Mouse (Mus musculus) liver, postnatal 0 days (tissue): ENCODE measurements around the gene Slc7a1. TPM values are rescaled to one million over a fixed set of nuclear protein-coding genes. Genes with fewer than 3 reads are reported as not detected.

Experiments used
- ATAC-seq: fragments of 200-750 bp; cut with Nextera tagmentation; 2 replicates; pipeline ENCODE4 v1.8.0; 2017; ENCODE audit warnings: mild to moderate bottlenecking, moderate library complexity
- DNase-seq: peaks from one replicate; pipeline ENCODE4 v3.0.0-alpha.2; 2016
- H3K27ac ChIP-seq: fragments of 300-500 bp; sonication (generic); 2 replicates; pipeline ENCODE4 v1.5.1; 2014; ENCODE audit warnings: antibody characterized with exemption, moderate library complexity, mild to moderate bottlenecking, low read depth
- H3K27me3 ChIP-seq: fragments of 300-500 bp; sonication (generic); 2 replicates; pipeline ENCODE4 v1.6.1; 2014; ENCODE audit warnings: low read length, control low read depth, mixed read lengths; ENCODE audit not compliant: insufficient read depth
- H3K36me3 ChIP-seq: fragments of 300-500 bp; sonication (generic); replicated peaks from 2 replicates; pipeline ENCODE4 v1.6.1; 2014; ENCODE audit warnings: mild to moderate bottlenecking, control low read depth, low read length, moderate library complexity, mixed read lengths; ENCODE audit not compliant: insufficient read depth
- H3K4me1 ChIP-seq: fragments of 300-500 bp; sonication (generic); 2 replicates; pipeline ENCODE4 v1.6.1; 2014; ENCODE audit warnings: antibody characterized with exemption, mild to moderate bottlenecking, control low read depth; ENCODE audit not compliant: insufficient read depth
- H3K4me2 ChIP-seq: fragments of 300-500 bp; sonication (generic); 2 replicates; pipeline ENCODE4 v1.6.1; 2014; ENCODE audit warnings: low read depth, mild to moderate bottlenecking, low read length, moderate library complexity, mixed read lengths
- H3K4me3 ChIP-seq: fragments of 300-500 bp; sonication (generic); 2 replicates; pipeline ENCODE4 v1.5.1; 2014; ENCODE audit warnings: low read depth, low read length
- H3K9ac ChIP-seq: fragments of 300-500 bp; sonication (generic); replicated peaks from 2 replicates; pipeline ENCODE4 v1.6.1; 2014; ENCODE audit warnings: mild to moderate bottlenecking, moderate library complexity
- H3K9me3 ChIP-seq: fragments of 300-500 bp; sonication (generic); 2 replicates; pipeline ENCODE4 v1.6.1; 2016; ENCODE audit warnings: mild to moderate bottlenecking, control low read depth, low read length, mixed read lengths
- CTCF ChIP-seq: sonication (generic); IDR thresholded peaks from 2 replicates; pipeline ENCODE4 v1.5.1; 2016; ENCODE audit warnings: antibody characterized with exemption, low read depth
- EP300 ChIP-seq: IDR thresholded peaks from 2 replicates; pipeline ENCODE4 v1.6.1; 2016; ENCODE audit warnings: antibody characterized with exemption, low read depth, mild to moderate bottlenecking
- WGBS: fragments of 180-500 bp; shearing (Covaris S2); extraction: QIAGEN DNeasy Blood & Tissue Kit; methylation state at CpG from one replicate; pipeline ENCODE4 v1.1.7; 2014; ENCODE audit not compliant: insufficient replicate concordance; 5-methylcytosine and 5-hydroxymethylcytosine counted together
- polyA plus RNA-seq: library from polyadenylated mRNA; unstranded; fragments of >200 nt; fragmentation: Nextera tagmentation; extraction: Ambion mirVana; gene quantifications from 2 replicates; pipeline ENCODE4 v1.2.1, GENCODE M21; 2015

Gene Slc7a1
- polyA plus RNA-seq, 1 experiment from 2014 or later: 6.5 TPM

DNA sequence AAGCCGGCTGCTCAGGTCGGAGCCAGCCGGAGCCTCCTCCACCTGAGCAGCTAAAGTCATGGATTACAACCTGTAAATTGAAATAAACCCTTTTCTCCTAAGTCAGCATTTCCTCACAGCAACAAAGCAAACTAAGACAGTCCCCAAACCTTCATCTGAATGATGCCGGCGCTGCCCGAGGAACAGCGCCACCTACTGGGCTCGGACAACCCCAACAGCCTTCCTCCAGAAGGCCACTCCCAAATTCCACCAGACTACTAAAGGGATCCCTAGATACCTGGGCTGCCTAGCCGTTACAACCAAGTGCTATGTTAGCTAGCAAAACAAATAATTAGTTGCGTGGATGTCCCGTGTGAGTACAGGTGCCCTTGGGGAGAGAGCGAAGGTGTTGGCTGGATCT lies 24.2 kb downstream of the Slc7a1 start:
- Histone ChIP-seq H3K4me3 (no peak overlapping the region), H3K9ac (no peak overlapping the region), H3K27ac (no peak overlapping the region), H3K36me3 (peaks cover 3% of the 10 kb centered on the region; the same call in 1 of the 2 replicates), H3K9me3 (peaks cover 3% of the 10 kb centered on the region; the same call in 1 of the 2 replicates), H3K27me3 (no peaks in the 10 kb centered on the region), H3K4me2 (no peak overlapping the region), H3K4me1 (0 out of 2 replicates have a peak, but pooled peaks cover 2% of the 10 kb centered on the region)
- peak; percentile 53 for TF ChIP-seq CTCF
- no peak for TF ChIP-seq EP300
- WGBS: 86% methylated on average over 12 of the region's 12 CpGs
- ATAC-seq (no peak), DNase-seq (no peak)

DNA sequence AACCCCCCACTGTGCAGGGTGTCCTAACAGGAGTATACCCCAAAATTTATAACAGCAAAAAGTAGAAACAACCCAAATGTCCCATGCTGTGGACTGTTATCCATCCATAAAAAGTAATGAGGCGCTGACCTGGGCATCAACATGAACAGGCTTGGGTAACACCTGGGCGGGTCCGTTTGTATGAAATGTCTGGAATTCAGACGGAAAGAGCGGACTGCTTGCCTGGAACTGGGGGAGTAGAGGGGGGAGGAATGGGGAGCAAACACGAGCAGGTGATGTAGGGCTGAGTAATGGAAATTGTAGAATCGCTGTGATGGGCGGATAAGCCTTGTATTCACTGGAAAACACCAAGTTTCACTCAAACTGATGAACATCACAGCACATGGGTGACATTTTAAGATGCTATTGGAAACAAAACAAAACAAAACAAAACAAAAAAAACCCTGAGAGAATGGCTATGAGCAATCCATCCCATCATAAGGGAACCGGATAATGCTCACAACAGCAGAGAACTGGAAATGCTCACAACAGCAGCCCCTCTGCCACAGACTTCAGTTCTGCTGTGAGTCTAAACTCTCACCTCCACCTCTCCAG lies 26.5 kb downstream of the Slc7a1 start:
- ATAC-seq (no peak), DNase-seq (no peak)
- Histone ChIP-seq H3K9ac (no peak overlapping the region), H3K27ac (no peak overlapping the region), H3K4me1 (0 out of 2 replicates have a peak, but pooled peaks cover 2% of the 10 kb centered on the region), H3K27me3 (no peaks in the 10 kb centered on the region), H3K4me2 (no peak overlapping the region), H3K36me3 (peaks cover 3% of the 10 kb centered on the region; the same call in 1 of the 2 replicates), H3K9me3 (peaks cover 3% of the 10 kb centered on the region; the same call in 1 of the 2 replicates), H3K4me3 (no peak overlapping the region)
- TF ChIP-seq CTCF: no peak
- no peak for TF ChIP-seq EP300
- WGBS: 81% methylated on average over 9 of the region's 9 CpGs

DNA sequence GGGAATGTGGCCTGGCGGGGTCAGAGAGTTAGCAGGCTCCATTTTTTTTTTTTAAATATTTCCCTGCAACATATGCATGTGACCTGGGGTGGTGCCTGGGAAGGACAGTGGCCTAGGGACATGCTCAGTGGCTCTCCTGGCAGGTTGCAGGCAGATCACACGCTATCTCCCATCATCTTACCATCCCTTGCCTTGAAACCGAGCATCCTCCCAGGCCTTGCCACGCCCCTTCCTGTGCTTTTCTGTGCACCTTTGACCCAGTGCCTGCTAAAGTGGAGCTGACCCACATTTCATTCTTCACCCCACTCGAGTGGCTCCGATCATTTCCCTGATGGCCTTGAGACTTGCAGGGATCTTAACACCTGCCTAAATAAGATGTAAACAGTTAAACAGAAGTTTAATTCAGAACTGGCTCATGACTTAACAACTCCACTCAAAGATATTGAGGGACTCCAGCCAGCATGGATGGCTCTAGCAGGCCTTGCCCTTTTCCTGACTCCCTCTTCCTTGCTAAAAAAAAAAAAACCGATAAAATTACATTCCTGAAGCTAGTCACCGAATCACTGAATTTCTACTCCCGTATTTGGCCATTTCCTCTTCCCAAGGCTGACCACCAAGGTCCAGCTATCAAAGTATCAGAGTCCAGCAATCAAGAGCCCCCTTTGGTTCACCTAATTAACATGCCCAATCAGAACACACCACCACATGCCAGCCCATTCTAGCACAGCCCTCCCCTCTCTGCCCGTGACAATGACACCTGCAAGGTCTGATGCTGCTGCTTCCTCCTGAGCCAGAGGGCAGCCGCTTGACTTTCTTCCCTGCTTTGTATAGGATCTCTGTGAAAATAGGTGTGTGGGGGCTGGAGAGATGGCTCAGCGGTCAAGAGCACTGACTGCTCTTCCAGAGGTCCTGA lies 27.4 kb downstream of the Slc7a1 start:
- ATAC-seq: no peak
- Histone ChIP-seq H3K27ac (no peak overlapping the region), H3K9me3 (peaks cover 3% of the 10 kb centered on the region; the same call in 1 of the 2 replicates)

DNA sequence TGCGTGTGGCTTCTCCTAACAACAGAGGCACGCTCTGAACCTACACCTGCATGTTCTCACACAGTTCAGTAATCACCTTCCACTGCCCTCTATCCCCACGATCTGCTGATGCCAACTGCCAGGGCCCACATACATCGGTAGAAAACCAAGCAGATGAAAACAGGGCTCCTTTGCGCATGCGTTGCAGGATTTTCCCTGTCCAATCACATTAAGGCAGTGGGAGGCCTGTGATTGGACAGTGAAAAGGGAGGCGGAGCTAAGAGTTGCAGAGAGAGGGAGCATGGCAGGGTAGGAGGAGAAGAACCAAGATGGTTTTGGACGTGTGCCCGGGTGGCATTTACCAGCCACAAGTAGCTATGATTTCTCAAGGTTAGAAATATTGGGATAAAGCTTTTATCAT lies 28.3 kb downstream of the Slc7a1 start:
- no peak for ATAC-seq
- Histone ChIP-seq H3K4me2 (no peak overlapping the region), H3K27ac (no peak overlapping the region), H3K9me3 (peaks cover under 1% of the 10 kb centered on the region; the same call in 1 of the 2 replicates), H3K27me3 (no peaks in the 10 kb centered on the region), H3K9ac (no peak overlapping the region), H3K36me3 (peaks cover 3% of the 10 kb centered on the region; the same call in 1 of the 2 replicates), H3K4me1 (no peaks in the 10 kb centered on the region), H3K4me3 (no peak overlapping the region)
- 94% methylated on average over 9 of the region's 9 CpGs for WGBS
- DNase-seq: no peak
- TF ChIP-seq EP300 (no peak), CTCF (no peak)

More for the DNA sequence above, 27.4 kb downstream of the Slc7a1 start:
- Histone ChIP-seq H3K36me3 (peaks cover 3% of the 10 kb centered on the region; the same call in 1 of the 2 replicates), H3K4me2 (no peak overlapping the region), H3K4me3 (no peak overlapping the region), H3K27me3 (no peaks in the 10 kb centered on the region), H3K4me1 (no peaks in the 10 kb centered on the region), H3K9ac (no peak overlapping the region)
- no peak for DNase-seq
- TF ChIP-seq CTCF (no peak), EP300 (no peak)
- 79% methylated on average over 12 of the region's 12 CpGs for WGBS

DNA sequence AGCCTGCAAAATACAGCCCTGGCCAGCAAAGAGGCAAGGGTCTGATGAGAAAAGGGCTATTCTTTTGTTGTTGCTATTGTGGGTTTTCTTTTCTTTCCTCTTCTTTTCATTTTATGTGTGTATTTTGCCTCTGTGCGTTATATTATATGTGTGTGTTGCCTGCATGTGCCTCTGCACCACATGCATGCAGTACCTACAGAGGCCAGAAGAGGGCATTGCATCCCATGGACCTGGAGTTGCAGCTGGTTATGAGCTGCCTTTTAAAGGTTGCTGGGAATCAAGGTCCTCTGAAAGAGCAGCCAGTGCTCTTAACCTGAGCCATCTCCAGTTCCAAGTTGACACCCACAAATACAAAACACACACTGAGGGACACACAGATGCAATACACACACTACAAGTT lies 29.1 kb downstream of the Slc7a1 start:
- peak; percentile 63 for DNase-seq
- ATAC-seq: no peak
- WGBS: 100% methylated on average over 1 of the region's 1 CpGs
- no peaks in the 10 kb centered on the region for H3K9me3 ChIP-seq
- TF ChIP-seq CTCF (peak; percentile 82), EP300 (no peak)
- H3K27ac ChIP-seq: no peak overlapping the region
- no peaks in the 10 kb centered on the region for H3K27me3 ChIP-seq
- H3K4me2 ChIP-seq: no peak overlapping the region
- no peaks in the 10 kb centered on the region for H3K4me1 ChIP-seq
- no peak overlapping the region for H3K9ac ChIP-seq
- no peak overlapping the region for H3K4me3 ChIP-seq
- H3K36me3 ChIP-seq: no peaks in the 10 kb centered on the region

DNA sequence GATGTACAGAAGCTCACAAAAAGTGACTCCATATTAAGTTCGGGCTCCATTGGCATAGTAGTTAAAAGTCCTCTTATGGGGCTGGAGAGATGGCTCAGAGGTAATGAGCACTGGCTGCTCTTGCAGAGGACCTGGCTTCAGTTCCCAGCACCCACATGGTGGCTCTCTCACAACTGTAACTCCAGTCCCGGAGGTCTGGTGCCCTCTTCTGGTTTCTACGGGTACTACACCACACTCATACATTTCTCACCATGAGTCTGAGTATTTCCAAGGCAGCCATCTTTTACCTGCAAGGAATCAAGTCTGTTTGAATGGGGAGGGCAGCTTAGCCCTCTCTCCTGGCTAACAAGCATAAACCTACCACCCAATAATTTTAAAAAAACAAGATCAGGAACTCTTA lies 30.5 kb downstream of the Slc7a1 start:
- H3K4me3 ChIP-seq: no peak overlapping the region
- no peak overlapping the region for H3K9ac ChIP-seq
- DNase-seq: no peak
- TF ChIP-seq CTCF (peak; percentile 49), EP300 (no peak)
- no peak for ATAC-seq
- H3K9me3 ChIP-seq: no peaks in the 10 kb centered on the region
- no peaks in the 10 kb centered on the region; the same call in 1 of the 2 replicates for H3K36me3 ChIP-seq
- H3K27ac ChIP-seq: no peak overlapping the region
- no peak overlapping the region for H3K4me2 ChIP-seq
- no peaks in the 10 kb centered on the region for H3K27me3 ChIP-seq
- WGBS: 87% methylated on average over 3 of the region's 3 CpGs
- no peaks in the 10 kb centered on the region for H3K4me1 ChIP-seq
